Mouse (Mus musculus) embryonic facial prominence, embryonic 11.5 days (tissue): Measurements from ENCODE around the gene Dst. TPM values are rescaled to one million over a fixed set of nuclear protein-coding genes. Genes with fewer than 3 reads are reported as not detected.

ENCODE experiments used
- ATAC-seq: fragments of 200-750 bp; cut with Nextera tagmentation; replicated peaks from 2 replicates; pipeline ENCODE4 v1.8.0; 2017; ENCODE audit warnings: low read depth; ENCODE audit not compliant: insufficient number of reproducible peaks, low FRiP score, low TSS enrichment
- DNase-seq: peaks from one replicate; pipeline ENCODE4 v3.0.0-alpha.2; 2015; ENCODE audit warnings: low spot score
- H3K27ac ChIP-seq: fragments of 300-500 bp; sonication (generic); replicated peaks from 2 replicates; pipeline ENCODE4 v1.5.1; 2014; ENCODE audit warnings: mild to moderate bottlenecking, low read depth, low read length, control low read depth
- H3K27me3 ChIP-seq: fragments of 300-500 bp; sonication (generic); 2 replicates; pipeline ENCODE4 v1.6.1; 2014; ENCODE audit warnings: mild to moderate bottlenecking, low read length, moderate library complexity, mixed read lengths; ENCODE audit not compliant: control insufficient read depth, insufficient read depth
- H3K36me3 ChIP-seq: fragments of 300-500 bp; sonication (generic); replicated peaks from 2 replicates; pipeline ENCODE4 v1.6.1; 2014; ENCODE audit warnings: low read depth, mild to moderate bottlenecking, low read length, moderate library complexity, mixed read lengths; ENCODE audit not compliant: control insufficient read depth, insufficient read depth
- H3K4me1 ChIP-seq: fragments of 300-500 bp; sonication (generic); 2 replicates; pipeline ENCODE4 v1.6.1; 2014; ENCODE audit warnings: low read length, mixed read lengths; ENCODE audit not compliant: control insufficient read depth, insufficient read depth
- H3K4me2 ChIP-seq: fragments of 300-500 bp; sonication (generic); 2 replicates; pipeline ENCODE4 v1.6.1; 2014; ENCODE audit warnings: low read depth, mild to moderate bottlenecking, control low read depth, low read length, moderate library complexity
- H3K4me3 ChIP-seq: fragments of 300-500 bp; sonication (generic); 2 replicates; pipeline ENCODE4 v1.5.1; 2014; ENCODE audit warnings: low read depth, low read length, control low read depth
- H3K9ac ChIP-seq: fragments of 300-500 bp; sonication (generic); replicated peaks from 2 replicates; pipeline ENCODE4 v1.6.1; 2014; ENCODE audit warnings: mild to moderate bottlenecking, control low read depth, low read length
- H3K9me3 ChIP-seq: fragments of 300-500 bp; sonication (generic); replicated peaks from 2 replicates; pipeline ENCODE4 v1.6.1; 2016; ENCODE audit warnings: mild to moderate bottlenecking, low read length, inconsistent platforms, mixed read lengths; ENCODE audit not compliant: control insufficient read depth
- WGBS: fragments of 180-500 bp; shearing (Covaris S2); extraction: QIAGEN DNeasy Blood & Tissue Kit; methylation state at CpG from one replicate; pipeline ENCODE4 v1.1.7; 2014; 5-methylcytosine and 5-hydroxymethylcytosine counted together
- microRNA-seq: library from miRNA; unstranded; fragments of <30 nt; microRNA quantifications from one replicate; pipeline ENCODE4, GENCODE M21; 2016; ENCODE audit warnings: borderline number of aligned reads
- polyA plus RNA-seq: library from polyadenylated mRNA; unstranded; fragments of >200 nt; fragmentation: Nextera tagmentation; extraction: Ambion mirVana; gene quantifications from 2 replicates; pipeline ENCODE4 v1.2.1, GENCODE M21; 2014

The Dst gene
- polyA plus RNA-seq, 1 experiment from 2014 or later = 20.7 TPM

DNA sequence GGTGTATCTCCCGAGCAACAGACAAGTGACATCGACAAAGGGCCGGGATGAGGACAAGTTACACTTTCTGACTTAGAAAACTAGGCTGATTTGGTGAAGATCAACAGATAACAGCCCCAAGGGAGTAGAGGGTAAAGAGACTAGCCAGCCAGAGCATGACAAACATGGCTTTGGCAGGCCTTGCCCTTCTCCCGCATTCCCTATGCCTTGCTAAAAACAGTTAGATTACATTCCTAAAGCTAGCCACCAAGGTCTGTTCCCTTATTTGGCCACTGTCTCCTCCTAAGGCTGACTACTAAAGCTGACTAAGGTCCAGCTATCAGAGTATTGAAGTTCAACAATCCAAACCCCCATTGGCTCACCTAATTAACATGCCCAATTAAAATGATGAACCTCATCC lies 404.8 kb downstream of the Dst start:
- Histone ChIP-seq H3K9me3 (no peaks in the 10 kb centered on the region), H3K36me3 (no peaks in the 10 kb centered on the region), H3K4me3 (no peak overlapping the region), H3K27me3 (no peaks in the 10 kb centered on the region), H3K4me1 (no peaks in the 10 kb centered on the region), H3K27ac (no peak overlapping the region), H3K4me2 (no peak overlapping the region), H3K9ac (no peak overlapping the region)
- ATAC-seq = no peak
- DNase-seq = no peak
- WGBS = 94% methylated on average over 4 of the region's 4 CpGs

DNA sequence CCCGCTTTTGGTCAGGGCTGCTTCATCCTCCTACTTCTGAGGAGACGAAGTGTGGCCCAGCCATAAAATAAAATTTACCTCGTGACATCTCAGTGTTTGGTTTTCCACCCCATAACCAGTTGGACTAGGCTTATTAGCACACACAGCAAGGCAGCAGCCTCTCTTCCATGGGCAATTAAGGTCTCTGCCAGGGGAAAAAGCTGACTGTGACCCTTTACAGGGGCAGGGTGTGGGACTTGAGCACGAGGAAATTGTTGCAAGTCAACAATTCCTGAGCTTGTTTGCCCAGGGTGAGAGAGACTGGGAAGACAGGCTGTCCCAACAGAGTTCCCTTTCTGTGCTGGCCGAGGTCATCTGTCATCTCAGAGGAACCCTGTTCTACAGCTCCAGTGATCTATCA lies 407.4 kb downstream of the Dst start:
- no peaks in the 10 kb centered on the region for H3K9me3 ChIP-seq
- H3K36me3 ChIP-seq = no peaks in the 10 kb centered on the region
- no peak overlapping the region for H3K27ac ChIP-seq
- no peaks in the 10 kb centered on the region for H3K4me1 ChIP-seq
- ATAC-seq = no peak
- WGBS = 63% methylated on average over 5 of the region's 5 CpGs
- DNase-seq = no peak
- no peaks in the 10 kb centered on the region for H3K27me3 ChIP-seq
- no peak overlapping the region for H3K4me3 ChIP-seq
- H3K9ac ChIP-seq = no peak overlapping the region
- H3K4me2 ChIP-seq = no peak overlapping the region

DNA sequence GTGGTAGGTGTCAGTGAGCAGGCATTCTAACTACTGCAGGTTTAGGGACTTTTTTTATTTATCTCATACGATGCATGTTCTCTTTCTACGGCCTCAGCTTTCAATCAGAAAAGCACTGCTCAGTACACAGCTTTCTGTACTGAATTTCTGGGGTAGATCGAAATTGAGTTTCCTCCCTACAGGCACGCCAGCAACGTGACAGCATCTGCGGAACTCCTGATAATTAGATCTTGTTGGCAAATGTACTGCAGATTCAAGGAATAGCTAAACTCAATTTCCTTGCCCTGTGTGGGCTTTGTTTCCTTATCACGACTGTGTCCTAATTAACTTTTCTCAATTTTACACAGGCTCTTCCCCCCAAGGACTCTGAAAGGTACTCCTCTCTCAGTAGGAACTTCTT lies 416.2 kb downstream of the Dst start:
- Histone ChIP-seq H3K36me3 (no peaks in the 10 kb centered on the region), H3K4me3 (no peak overlapping the region), H3K9ac (no peak overlapping the region), H3K4me1 (no peaks in the 10 kb centered on the region), H3K27me3 (no peaks in the 10 kb centered on the region), H3K9me3 (no peaks in the 10 kb centered on the region), H3K27ac (no peak overlapping the region), H3K4me2 (no peak overlapping the region)
- WGBS = 74% methylated on average over 7 of the region's 7 CpGs
- no peak for DNase-seq
- ATAC-seq = no peak

DNA sequence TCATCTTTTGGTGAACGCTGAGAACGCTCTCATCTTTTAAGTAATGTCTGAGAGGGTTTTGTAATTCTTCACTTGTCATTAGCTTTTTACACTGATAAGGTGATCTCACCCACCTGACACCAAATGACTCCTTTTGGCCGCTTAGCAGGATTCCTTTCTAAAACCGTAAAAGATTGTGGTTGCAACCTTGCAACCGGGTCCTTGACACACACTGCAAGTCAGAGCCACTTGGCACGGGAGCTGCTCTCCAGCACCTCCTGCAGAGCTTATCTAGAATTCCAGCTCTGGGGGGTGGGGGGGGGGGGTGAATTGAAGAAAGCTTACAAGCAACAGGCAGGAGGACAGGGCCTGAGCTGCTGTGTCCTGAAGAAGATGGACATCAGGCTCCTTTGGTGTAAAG lies 420.6 kb downstream of the Dst start:
- DNase-seq = no peak
- Histone ChIP-seq H3K27me3 (no peaks in the 10 kb centered on the region), H3K36me3 (no peaks in the 10 kb centered on the region), H3K9ac (no peak overlapping the region), H3K4me3 (no peak overlapping the region), H3K4me2 (no peak overlapping the region), H3K9me3 (no peaks in the 10 kb centered on the region), H3K4me1 (no peaks in the 10 kb centered on the region), H3K27ac (no peak overlapping the region)
- no peak for ATAC-seq
- 89% methylated on average over 6 of the region's 6 CpGs for WGBS

DNA sequence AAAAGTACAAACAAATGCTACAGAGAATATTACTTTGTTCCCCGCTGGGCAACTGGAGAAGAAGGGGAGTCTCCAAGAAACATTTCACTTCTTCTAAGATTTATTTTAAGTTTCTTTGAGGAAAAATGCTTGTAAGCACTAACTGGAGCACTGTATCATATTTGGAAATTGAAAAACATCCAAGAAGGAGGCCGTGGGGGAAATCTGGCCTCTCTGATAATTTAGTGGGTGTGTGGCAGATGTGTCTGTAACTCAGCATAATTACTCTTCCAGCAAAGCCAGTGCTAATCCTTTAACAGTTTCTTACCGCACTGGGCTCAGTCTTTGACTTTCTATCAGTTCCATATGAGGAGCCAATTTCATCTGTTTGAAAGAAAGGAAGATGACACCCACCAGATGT lies 423.7 kb downstream of the Dst start:
- Histone ChIP-seq H3K4me3 (no peak overlapping the region), H3K4me1 (no peaks in the 10 kb centered on the region), H3K27me3 (no peaks in the 10 kb centered on the region), H3K4me2 (no peak overlapping the region), H3K9ac (no peak overlapping the region), H3K36me3 (no peaks in the 10 kb centered on the region), H3K9me3 (no peaks in the 10 kb centered on the region), H3K27ac (no peak overlapping the region)
- ATAC-seq (no peak), DNase-seq (no peak)
- 70% methylated on average over 3 of the region's 3 CpGs for WGBS

Small RNA genes lying within 50 kb of the gene (microRNA-seq; reads per million reads assigned to microRNA genes)
- gene Mir6896 = not detected

Other genes with a start within 250 kb of the Dst start
- gene Prim2, start 238.4 kb upstream of the Dst start, polyA plus RNA-seq = 54.6 and 56.3 TPM in 2 replicates
- gene Rab23, start 188.3 kb upstream of the Dst start, polyA plus RNA-seq = 28.8 and 33.0 TPM in 2 replicates
- 46.7 and 49.6 TPM in 2 replicates for gene Bag2, start 150.4 kb upstream of the Dst start, polyA plus RNA-seq
- 41.7 and 42.8 TPM in 2 replicates for gene Zfp451, start 93.6 kb upstream of the Dst start, polyA plus RNA-seq
- gene Bend6, start 409 bp upstream of the Dst start, polyA plus RNA-seq = 2.3 and 2.8 TPM in 2 replicates